Mouse (Mus musculus): ENCODE data around the gene Wscd2. TPM values are rescaled to one million over a fixed set of nuclear protein-coding genes. Genes with fewer than 3 reads are reported as not detected.

The Wscd2 gene
- polyA plus RNA-seq, 1 experiment from 2014 or later = 0.06 TPM

- Histone ChIP-seq H3K9ac (ENCODE audit: low read depth, low read length) (no peak overlapping the region), H3K4me1 (ENCODE audit: control insufficient read depth, low read depth, low read length) (no peaks in the 10 kb centered on the region), H3K4me3 (ENCODE audit: low read depth, low read length) (no peak overlapping the region), H3K9me3 (replicated peaks; ENCODE audit: control insufficient read depth, low read length) (no peaks in the 10 kb centered on the region), H3K36me3 (ENCODE audit: control insufficient read depth, insufficient read depth) (no peaks in the 10 kb centered on the region), H3K27me3 (ENCODE audit: control insufficient read depth, insufficient read depth, low read depth, low read length) (peaks cover 13% of the 10 kb centered on the region), H3K27ac (ENCODE audit: low read length) (no peak overlapping the region), H3K4me2 (ENCODE audit: low read depth, low read length) (no peak overlapping the region)
- WGBS (ENCODE audit: insufficient replicate concordance) = 52% methylated on average over 7 of the region's 7 CpGs
- no peak for ATAC-seq (ENCODE audit: low read depth)
Observed at GRCm38 (mm10) chr5:113459942-113460341, 30.2 kb upstream of the Wscd2 start.

GRCm38 (mm10) chr5:113461582-113461981, 28.6 kb upstream of the Wscd2 start:
- ATAC-seq (ENCODE audit: low read depth) = no peak
- H3K27ac ChIP-seq (ENCODE audit: low read length) = no peak overlapping the region
- H3K9ac ChIP-seq (ENCODE audit: low read depth, low read length) = no peak overlapping the region
- no peaks in the 10 kb centered on the region for H3K9me3 ChIP-seq (replicated peaks; ENCODE audit: control insufficient read depth, low read length)
- H3K4me1 ChIP-seq (ENCODE audit: control insufficient read depth, low read depth, low read length) = no peaks in the 10 kb centered on the region
- no peak overlapping the region for H3K4me2 ChIP-seq (ENCODE audit: low read depth, low read length)
- H3K4me3 ChIP-seq (ENCODE audit: low read depth, low read length) = no peak overlapping the region
- H3K27me3 ChIP-seq (ENCODE audit: control insufficient read depth, insufficient read depth, low read depth, low read length) = peaks cover 13% of the 10 kb centered on the region
- no peaks in the 10 kb centered on the region for H3K36me3 ChIP-seq (ENCODE audit: control insufficient read depth, insufficient read depth)
- WGBS (ENCODE audit: insufficient replicate concordance) = 15% methylated on average over 16 of the region's 16 CpGs

GRCm38 (mm10) chr5:113461998-113462625, 28.0 kb upstream of the Wscd2 start:
- no peak overlapping the region for H3K4me2 ChIP-seq (ENCODE audit: low read depth, low read length)
- peaks cover 13% of the 10 kb centered on the region for H3K27me3 ChIP-seq (ENCODE audit: control insufficient read depth, insufficient read depth, low read depth, low read length)
- no peaks in the 10 kb centered on the region for H3K36me3 ChIP-seq (ENCODE audit: control insufficient read depth, insufficient read depth)
- no peak for ATAC-seq (ENCODE audit: low read depth)
- H3K4me3 ChIP-seq (ENCODE audit: low read depth, low read length) = no peak overlapping the region
- H3K27ac ChIP-seq (ENCODE audit: low read length) = no peak overlapping the region
- no peaks in the 10 kb centered on the region for H3K4me1 ChIP-seq (ENCODE audit: control insufficient read depth, low read depth, low read length)
- H3K9ac ChIP-seq (ENCODE audit: low read depth, low read length) = no peak overlapping the region
- H3K9me3 ChIP-seq (replicated peaks; ENCODE audit: control insufficient read depth, low read length) = no peaks in the 10 kb centered on the region
- 39% methylated on average over 21 of the region's 21 CpGs for WGBS (ENCODE audit: insufficient replicate concordance)

GRCm38 (mm10) chr5:113464731-113465130, 25.4 kb upstream of the Wscd2 start:
- no peak overlapping the region for H3K9ac ChIP-seq (ENCODE audit: low read depth, low read length)
- no peak overlapping the region for H3K27ac ChIP-seq (ENCODE audit: low read length)
- no peaks in the 10 kb centered on the region for H3K36me3 ChIP-seq (ENCODE audit: control insufficient read depth, insufficient read depth)
- ATAC-seq (ENCODE audit: low read depth) = no peak
- H3K4me3 ChIP-seq (ENCODE audit: low read depth, low read length) = no peak overlapping the region
- WGBS (ENCODE audit: insufficient replicate concordance) = 61% methylated on average over 6 of the region's 6 CpGs
- no peak overlapping the region for H3K4me2 ChIP-seq (ENCODE audit: low read depth, low read length)
- H3K27me3 ChIP-seq (ENCODE audit: control insufficient read depth, insufficient read depth, low read depth, low read length) = peaks cover 13% of the 10 kb centered on the region
- no peaks in the 10 kb centered on the region for H3K9me3 ChIP-seq (replicated peaks; ENCODE audit: control insufficient read depth, low read length)
- no peaks in the 10 kb centered on the region for H3K4me1 ChIP-seq (ENCODE audit: control insufficient read depth, low read depth, low read length)

- no peak overlapping the region for H3K9ac ChIP-seq (ENCODE audit: low read depth, low read length)
- H3K27me3 ChIP-seq (ENCODE audit: control insufficient read depth, insufficient read depth, low read depth, low read length) = peaks cover 13% of the 10 kb centered on the region
- no peak overlapping the region for H3K4me3 ChIP-seq (ENCODE audit: low read depth, low read length)
- no peak overlapping the region for H3K27ac ChIP-seq (ENCODE audit: low read length)
- H3K9me3 ChIP-seq (replicated peaks; ENCODE audit: control insufficient read depth, low read length) = no peaks in the 10 kb centered on the region
- no peak overlapping the region for H3K4me2 ChIP-seq (ENCODE audit: low read depth, low read length)
- no peaks in the 10 kb centered on the region for H3K36me3 ChIP-seq (ENCODE audit: control insufficient read depth, insufficient read depth)
- no peak for ATAC-seq (ENCODE audit: low read depth)
- WGBS (ENCODE audit: insufficient replicate concordance) = 50% methylated on average over 6 of the region's 6 CpGs
- no peaks in the 10 kb centered on the region for H3K4me1 ChIP-seq (ENCODE audit: control insufficient read depth, low read depth, low read length)
Observed at GRCm38 (mm10) chr5:113466536-113466935, 23.6 kb upstream of the Wscd2 start.

GRCm38 (mm10) chr5:113467072-113467471, 23.1 kb upstream of the Wscd2 start:
- Histone ChIP-seq H3K4me3 (ENCODE audit: low read depth, low read length) (no peak overlapping the region), H3K4me1 (ENCODE audit: control insufficient read depth, low read depth, low read length) (no peaks in the 10 kb centered on the region), H3K27ac (ENCODE audit: low read length) (no peak overlapping the region), H3K4me2 (ENCODE audit: low read depth, low read length) (no peak overlapping the region), H3K9ac (ENCODE audit: low read depth, low read length) (no peak overlapping the region), H3K9me3 (replicated peaks; ENCODE audit: control insufficient read depth, low read length) (no peaks in the 10 kb centered on the region), H3K36me3 (ENCODE audit: control insufficient read depth, insufficient read depth) (no peaks in the 10 kb centered on the region), H3K27me3 (ENCODE audit: control insufficient read depth, insufficient read depth, low read depth, low read length) (peaks cover 8% of the 10 kb centered on the region)
- WGBS (ENCODE audit: insufficient replicate concordance) = 36% methylated on average over 4 of the region's 4 CpGs
- ATAC-seq (ENCODE audit: low read depth) = no peak

- WGBS (ENCODE audit: insufficient replicate concordance) = 1% methylated on average over 8 of the region's 8 CpGs
- Histone ChIP-seq H3K4me1 (ENCODE audit: control insufficient read depth, low read depth, low read length) (no peaks in the 10 kb centered on the region), H3K9ac (ENCODE audit: low read depth, low read length) (no peak overlapping the region), H3K4me2 (ENCODE audit: low read depth, low read length) (no peak overlapping the region), H3K27ac (ENCODE audit: low read length) (no peak overlapping the region), H3K36me3 (ENCODE audit: control insufficient read depth, insufficient read depth) (no peaks in the 10 kb centered on the region), H3K9me3 (replicated peaks; ENCODE audit: control insufficient read depth, low read length) (no peaks in the 10 kb centered on the region), H3K4me3 (ENCODE audit: low read depth, low read length) (no peak overlapping the region), H3K27me3 (ENCODE audit: control insufficient read depth, insufficient read depth, low read depth, low read length) (peaks cover under 1% of the 10 kb centered on the region; the same call in 1 of the 2 replicates)
- ATAC-seq (ENCODE audit: low read depth) = no peak
Observed at GRCm38 (mm10) chr5:113467765-113468164, 22.4 kb upstream of the Wscd2 start.

GRCm38 (mm10) chr5:113468625-113469024, 21.5 kb upstream of the Wscd2 start:
- ATAC-seq (ENCODE audit: low read depth) = no peak
- Histone ChIP-seq H3K27me3 (ENCODE audit: control insufficient read depth, insufficient read depth, low read depth, low read length) (no peaks in the 10 kb centered on the region), H3K9ac (ENCODE audit: low read depth, low read length) (no peak overlapping the region), H3K27ac (ENCODE audit: low read length) (no peak overlapping the region), H3K4me2 (ENCODE audit: low read depth, low read length) (no peak overlapping the region), H3K36me3 (ENCODE audit: control insufficient read depth, insufficient read depth) (no peaks in the 10 kb centered on the region), H3K4me3 (ENCODE audit: low read depth, low read length) (no peak overlapping the region), H3K9me3 (replicated peaks; ENCODE audit: control insufficient read depth, low read length) (no peaks in the 10 kb centered on the region), H3K4me1 (ENCODE audit: control insufficient read depth, low read depth, low read length) (no peaks in the 10 kb centered on the region)
- WGBS (ENCODE audit: insufficient replicate concordance) = 49% methylated on average over 5 of the region's 5 CpGs

GRCm38 (mm10) chr5:113469231-113469630, 20.9 kb upstream of the Wscd2 start:
- WGBS (ENCODE audit: insufficient replicate concordance) = 77% methylated on average over 5 of the region's 5 CpGs
- Histone ChIP-seq H3K4me1 (ENCODE audit: control insufficient read depth, low read depth, low read length) (no peaks in the 10 kb centered on the region), H3K9ac (ENCODE audit: low read depth, low read length) (no peak overlapping the region), H3K4me2 (ENCODE audit: low read depth, low read length) (no peak overlapping the region), H3K27me3 (ENCODE audit: control insufficient read depth, insufficient read depth, low read depth, low read length) (no peaks in the 10 kb centered on the region), H3K36me3 (ENCODE audit: control insufficient read depth, insufficient read depth) (no peaks in the 10 kb centered on the region), H3K9me3 (replicated peaks; ENCODE audit: control insufficient read depth, low read length) (no peaks in the 10 kb centered on the region), H3K4me3 (ENCODE audit: low read depth, low read length) (no peak overlapping the region), H3K27ac (ENCODE audit: low read length) (no peak overlapping the region)
- no peak for ATAC-seq (ENCODE audit: low read depth)

Measured in liver, embryonic 16.5 days (tissue).